Mouse (Mus musculus) liver, postnatal 0 days (tissue): ENCODE data around the gene Ocel1. TPM values are rescaled to one million over a fixed set of nuclear protein-coding genes. Genes with fewer than 3 reads are reported as not detected.
"Not testable (repeated sequence)": the region's sequence is repeated elsewhere in the genome, so short reads cannot be mapped to it uniquely, and the experiment has no call there.

ENCODE experiments used
- ATAC-seq: fragments of 200-750 bp; cut with Nextera tagmentation; 2 replicates; pipeline ENCODE4 v1.8.0; 2017; ENCODE audit warnings: mild to moderate bottlenecking, moderate library complexity
- DNase-seq: peaks from one replicate; pipeline ENCODE4 v3.0.0-alpha.2; 2016
- H3K27ac ChIP-seq: fragments of 300-500 bp; sonication (generic); 2 replicates; pipeline ENCODE4 v1.5.1; 2014; ENCODE audit warnings: antibody characterized with exemption, moderate library complexity, mild to moderate bottlenecking, low read depth
- H3K27me3 ChIP-seq: fragments of 300-500 bp; sonication (generic); 2 replicates; pipeline ENCODE4 v1.6.1; 2014; ENCODE audit warnings: low read length, control low read depth, mixed read lengths; ENCODE audit not compliant: insufficient read depth
- H3K36me3 ChIP-seq: fragments of 300-500 bp; sonication (generic); replicated peaks from 2 replicates; pipeline ENCODE4 v1.6.1; 2014; ENCODE audit warnings: mild to moderate bottlenecking, control low read depth, low read length, moderate library complexity, mixed read lengths; ENCODE audit not compliant: insufficient read depth
- H3K4me1 ChIP-seq: fragments of 300-500 bp; sonication (generic); 2 replicates; pipeline ENCODE4 v1.6.1; 2014; ENCODE audit warnings: antibody characterized with exemption, mild to moderate bottlenecking, control low read depth; ENCODE audit not compliant: insufficient read depth
- H3K4me2 ChIP-seq: fragments of 300-500 bp; sonication (generic); 2 replicates; pipeline ENCODE4 v1.6.1; 2014; ENCODE audit warnings: low read depth, mild to moderate bottlenecking, low read length, moderate library complexity, mixed read lengths
- H3K4me3 ChIP-seq: fragments of 300-500 bp; sonication (generic); 2 replicates; pipeline ENCODE4 v1.5.1; 2014; ENCODE audit warnings: low read depth, low read length
- H3K9ac ChIP-seq: fragments of 300-500 bp; sonication (generic); replicated peaks from 2 replicates; pipeline ENCODE4 v1.6.1; 2014; ENCODE audit warnings: mild to moderate bottlenecking, moderate library complexity
- H3K9me3 ChIP-seq: fragments of 300-500 bp; sonication (generic); 2 replicates; pipeline ENCODE4 v1.6.1; 2016; ENCODE audit warnings: mild to moderate bottlenecking, control low read depth, low read length, mixed read lengths
- CTCF ChIP-seq: sonication (generic); IDR thresholded peaks from 2 replicates; pipeline ENCODE4 v1.5.1; 2016; ENCODE audit warnings: antibody characterized with exemption, low read depth
- EP300 ChIP-seq: IDR thresholded peaks from 2 replicates; pipeline ENCODE4 v1.6.1; 2016; ENCODE audit warnings: antibody characterized with exemption, low read depth, mild to moderate bottlenecking
- WGBS: fragments of 180-500 bp; shearing (Covaris S2); extraction: QIAGEN DNeasy Blood & Tissue Kit; methylation state at CpG from one replicate; pipeline ENCODE4 v1.1.7; 2014; ENCODE audit not compliant: insufficient replicate concordance; 5-methylcytosine and 5-hydroxymethylcytosine counted together
- polyA plus RNA-seq: library from polyadenylated mRNA; unstranded; fragments of >200 nt; fragmentation: Nextera tagmentation; extraction: Ambion mirVana; gene quantifications from 2 replicates; pipeline ENCODE4 v1.2.1, GENCODE M21; 2015

The Ocel1 gene
- 5.3 and 5.9 TPM in 2 replicates for polyA plus RNA-seq

GRCm38 (mm10) chr8:71371236-71371848 lies at the start of gene Ocel1:
TSS of gene Ocel1 (plus strand) at chr8:71371298.
- no peaks in the 10 kb centered on the region for H3K27me3 ChIP-seq
- ATAC-seq (peak; percentile 89), DNase-seq (peak; percentile 98)
- under 1% methylated on average over 67 of the region's 68 CpGs for WGBS
- TF ChIP-seq CTCF (peak; percentile 100), EP300 (no peak)
- H3K4me2 ChIP-seq: peak within 1 kb of the TSS; percentile 67
- H3K9me3 ChIP-seq: no peaks in the 10 kb centered on the region
- H3K4me3 ChIP-seq: peak within 1 kb of the TSS; percentile 58
- H3K9ac ChIP-seq: peak within 1 kb of the TSS; percentile 60
- peak within 1 kb of the TSS; percentile 77 for H3K27ac ChIP-seq
- H3K4me1 ChIP-seq: peaks cover 30% of the 10 kb centered on the region
- peaks cover 36% of the 10 kb centered on the region for H3K36me3 ChIP-seq

- Histone ChIP-seq H3K4me3 (no peak overlapping the region), H3K9me3 (no peaks in the 10 kb centered on the region), H3K9ac (no peak overlapping the region), H3K27me3 (no peaks in the 10 kb centered on the region), H3K27ac (no peak overlapping the region), H3K36me3 (peaks cover 45% of the 10 kb centered on the region), H3K4me1 (no peaks in the 10 kb centered on the region), H3K4me2 (no peak overlapping the region)
- WGBS: 87% methylated on average over 3 of the region's 3 CpGs
- no peak for DNase-seq
- no peak for ATAC-seq
- TF ChIP-seq EP300 (no peak), CTCF (no peak)
Observed at GRCm38 (mm10) chr8:71322939-71323338, 48.2 kb upstream of the Ocel1 start.

GRCm38 (mm10) chr8:71324848-71325247 lies 46.2 kb upstream of the Ocel1 start:
- Histone ChIP-seq H3K27ac (no peak overlapping the region), H3K4me2 (no peak overlapping the region), H3K4me1 (no peaks in the 10 kb centered on the region), H3K36me3 (peaks cover 61% of the 10 kb centered on the region), H3K27me3 (no peaks in the 10 kb centered on the region), H3K9me3 (no peaks in the 10 kb centered on the region), H3K4me3 (no peak overlapping the region), H3K9ac (no peak overlapping the region)
- ATAC-seq: peak; percentile 65; the same call in 1 of the 2 replicates
- 93% methylated on average over 1 of the region's 1 CpGs for WGBS
- DNase-seq: peak; percentile 47
- TF ChIP-seq EP300 (no peak), CTCF (peak; percentile 76)

- WGBS: 90% methylated on average over 6 of the region's 6 CpGs
- not testable (repeated sequence) for H3K27me3 ChIP-seq, ATAC-seq, H3K9ac ChIP-seq, H3K4me2 ChIP-seq, H3K27ac ChIP-seq, DNase-seq, H3K4me3 ChIP-seq, H3K9me3 ChIP-seq, H3K4me1 ChIP-seq
- H3K36me3 ChIP-seq: peaks cover 35% of the 10 kb centered on the region
Observed at GRCm38 (mm10) chr8:71337834-71338233, 33.3 kb upstream of the Ocel1 start.

- Histone ChIP-seq H3K4me3 (no peak overlapping the region), H3K27ac (no peak overlapping the region), H3K4me1 (no peaks in the 10 kb centered on the region), H3K9me3 (no peaks in the 10 kb centered on the region), H3K4me2 (no peak overlapping the region), H3K27me3 (no peaks in the 10 kb centered on the region), H3K9ac (no peak overlapping the region), H3K36me3 (peaks cover 49% of the 10 kb centered on the region)
- TF ChIP-seq EP300 (no peak), CTCF (peak; percentile 63)
- DNase-seq (peak; percentile 49), ATAC-seq (no peak)
- WGBS: 85% methylated on average over 5 of the region's 5 CpGs
Observed at GRCm38 (mm10) chr8:71340625-71341024, 30.5 kb upstream of the Ocel1 start.

- H3K36me3 ChIP-seq: peaks cover 84% of the 10 kb centered on the region
- no peaks in the 10 kb centered on the region for H3K4me1 ChIP-seq
- no peak overlapping the region for H3K4me3 ChIP-seq
- H3K9me3 ChIP-seq: no peaks in the 10 kb centered on the region
- no peak overlapping the region for H3K9ac ChIP-seq
- H3K27ac ChIP-seq: no peak overlapping the region
- WGBS: 63% methylated on average over 1 of the region's 1 CpGs
- H3K27me3 ChIP-seq: no peaks in the 10 kb centered on the region
- TF ChIP-seq CTCF (no peak), EP300 (no peak)
- no peak for DNase-seq
- ATAC-seq: no peak
- no peak overlapping the region for H3K4me2 ChIP-seq
Observed at GRCm38 (mm10) chr8:71346581-71346980, 24.5 kb upstream of the Ocel1 start.

GRCm38 (mm10) chr8:71351117-71351516 lies 20.0 kb upstream of the Ocel1 start:
- no peaks in the 10 kb centered on the region for H3K9me3 ChIP-seq
- 52% methylated on average over 3 of the region's 3 CpGs for WGBS
- ATAC-seq (no peak), DNase-seq (no peak)
- no peak overlapping the region for H3K27ac ChIP-seq
- no peaks in the 10 kb centered on the region for H3K27me3 ChIP-seq
- no peak overlapping the region for H3K4me2 ChIP-seq
- H3K36me3 ChIP-seq: peaks cover 87% of the 10 kb centered on the region
- no peak overlapping the region for H3K4me3 ChIP-seq
- no peak for TF ChIP-seq CTCF
- no peak for TF ChIP-seq EP300
- no peak overlapping the region for H3K9ac ChIP-seq
- no peaks in the 10 kb centered on the region for H3K4me1 ChIP-seq
